Mouse (Mus musculus): Measurements from ENCODE around the gene Rit1. TPM values are rescaled to one million over a fixed set of nuclear protein-coding genes. Genes with fewer than 3 reads are reported as not detected.

Rit1 gene
- polyA plus RNA-seq, 1 experiment from 2014 or later: 56.9 TPM

DNA sequence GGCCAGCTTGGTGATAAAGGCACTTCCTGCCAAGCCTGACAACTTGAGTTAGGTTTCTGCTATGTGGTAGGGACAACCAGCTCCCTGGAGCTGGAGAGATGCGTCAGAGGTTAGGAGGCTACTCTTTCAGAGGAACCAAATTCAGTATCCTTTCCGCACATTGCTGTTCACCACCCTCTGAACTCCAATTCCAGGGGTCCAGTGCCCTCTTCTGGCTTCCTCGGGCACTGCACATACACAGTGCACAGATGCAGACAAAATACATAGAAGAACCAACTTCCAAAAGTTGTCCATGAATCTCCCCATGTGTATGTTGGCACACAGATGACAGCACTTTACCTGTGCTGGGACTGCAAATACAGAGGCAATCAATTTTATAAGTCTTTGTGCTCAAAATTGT, 22.0 kb downstream of the Rit1 start:
- 43% methylated on average over 3 of the region's 3 CpGs for WGBS
- H3K36me3 ChIP-seq (ENCODE audit: insufficient read depth): no peaks in the 10 kb centered on the region
- H3K27me3 ChIP-seq (ENCODE audit: insufficient read depth, low read length): no peaks in the 10 kb centered on the region
- TF ChIP-seq CTCF (IDR thresholded peaks at IDR 0.05; ENCODE audit: low read depth): peak; percentile 72
- no peak overlapping the region for H3K9ac ChIP-seq
- no peak overlapping the region for H3K4me2 ChIP-seq
- no peaks in the 10 kb centered on the region for H3K9me3 ChIP-seq (ENCODE audit: low read depth, low read length)
- DNase-seq: peak; percentile 79
- H3K27ac ChIP-seq (ENCODE audit: low read depth): no peak overlapping the region
- H3K4me1 ChIP-seq (ENCODE audit: insufficient read depth): no peaks in the 10 kb centered on the region
- ATAC-seq (ENCODE audit: insufficient read depth): no peak
- no peak overlapping the region for H3K4me3 ChIP-seq (ENCODE audit: low read depth, low read length)

DNA sequence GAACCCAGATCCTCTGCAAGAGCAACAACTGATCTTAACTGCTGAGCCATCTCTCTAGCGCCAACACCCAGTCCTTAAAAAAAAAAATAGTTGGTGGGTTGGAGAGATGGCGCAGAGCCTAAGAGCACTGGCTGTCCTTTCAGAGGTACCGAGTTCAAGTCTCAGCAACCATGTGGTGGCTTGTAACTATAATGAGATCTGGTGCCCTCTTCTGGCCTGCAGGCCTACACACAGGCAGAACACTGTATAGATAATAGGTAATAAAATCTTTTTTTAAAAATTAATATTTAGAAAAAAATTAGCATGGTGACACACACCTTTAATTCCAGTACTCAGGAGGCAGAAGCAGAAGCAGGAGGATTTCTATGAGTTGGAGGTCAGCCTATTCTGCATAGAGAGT, 23.5 kb downstream of the Rit1 start:
- Histone ChIP-seq H3K4me1 (ENCODE audit: insufficient read depth) (no peaks in the 10 kb centered on the region), H3K4me3 (ENCODE audit: low read depth, low read length) (no peak overlapping the region)
- 92% methylated on average over 3 of the region's 3 CpGs for WGBS

DNA sequence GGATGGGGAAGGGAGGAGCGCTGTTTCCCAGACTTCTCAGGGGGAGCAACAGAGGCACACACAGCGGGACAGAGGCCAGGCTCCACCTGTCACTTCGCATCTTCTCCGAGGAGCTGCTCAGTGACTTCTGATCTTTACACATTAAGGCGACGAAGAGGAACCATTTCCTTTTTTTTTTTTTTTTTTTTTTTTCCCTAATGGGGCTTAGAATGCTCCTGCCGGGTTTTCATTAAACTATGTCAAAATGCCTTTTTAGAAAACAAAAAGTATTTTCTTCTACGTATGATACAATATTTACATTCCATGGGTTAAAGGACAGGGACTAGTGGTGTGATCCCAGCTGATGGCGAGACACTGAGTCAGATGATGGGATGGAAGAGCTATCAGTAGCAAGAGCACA, 28.9 kb downstream of the Rit1 start:
- no peaks in the 10 kb centered on the region for H3K4me1 ChIP-seq (ENCODE audit: insufficient read depth)
- peaks cover 6% of the 10 kb centered on the region; the same call in 1 of the 2 replicates for H3K36me3 ChIP-seq (ENCODE audit: insufficient read depth)
- ATAC-seq (ENCODE audit: insufficient read depth): no peak
- H3K4me2 ChIP-seq: no peak overlapping the region
- 73% methylated on average over 9 of the region's 9 CpGs for WGBS
- DNase-seq: no peak
- no peak overlapping the region for H3K4me3 ChIP-seq (ENCODE audit: low read depth, low read length)
- H3K9ac ChIP-seq: no peak overlapping the region
- no peak for TF ChIP-seq CTCF (IDR thresholded peaks at IDR 0.05; ENCODE audit: low read depth)
- H3K27me3 ChIP-seq (ENCODE audit: insufficient read depth, low read length): no peaks in the 10 kb centered on the region
- no peak overlapping the region for H3K27ac ChIP-seq (ENCODE audit: low read depth)
- H3K9me3 ChIP-seq (ENCODE audit: low read depth, low read length): peaks cover 12% of the 10 kb centered on the region; the same call in 1 of the 2 replicates

More for the DNA sequence above, 23.5 kb downstream of the Rit1 start:
- Histone ChIP-seq H3K4me2 (no peak overlapping the region), H3K36me3 (ENCODE audit: insufficient read depth) (no peaks in the 10 kb centered on the region), H3K27me3 (ENCODE audit: insufficient read depth, low read length) (no peaks in the 10 kb centered on the region), H3K9ac (no peak overlapping the region), H3K27ac (ENCODE audit: low read depth) (no peak overlapping the region), H3K9me3 (ENCODE audit: low read depth, low read length) (no peaks in the 10 kb centered on the region)
- TF ChIP-seq CTCF (IDR thresholded peaks at IDR 0.05; ENCODE audit: low read depth): peak; percentile 16; the same call in 1 of the 2 replicates
- ATAC-seq (ENCODE audit: insufficient read depth): no peak
- no peak for DNase-seq

DNA sequence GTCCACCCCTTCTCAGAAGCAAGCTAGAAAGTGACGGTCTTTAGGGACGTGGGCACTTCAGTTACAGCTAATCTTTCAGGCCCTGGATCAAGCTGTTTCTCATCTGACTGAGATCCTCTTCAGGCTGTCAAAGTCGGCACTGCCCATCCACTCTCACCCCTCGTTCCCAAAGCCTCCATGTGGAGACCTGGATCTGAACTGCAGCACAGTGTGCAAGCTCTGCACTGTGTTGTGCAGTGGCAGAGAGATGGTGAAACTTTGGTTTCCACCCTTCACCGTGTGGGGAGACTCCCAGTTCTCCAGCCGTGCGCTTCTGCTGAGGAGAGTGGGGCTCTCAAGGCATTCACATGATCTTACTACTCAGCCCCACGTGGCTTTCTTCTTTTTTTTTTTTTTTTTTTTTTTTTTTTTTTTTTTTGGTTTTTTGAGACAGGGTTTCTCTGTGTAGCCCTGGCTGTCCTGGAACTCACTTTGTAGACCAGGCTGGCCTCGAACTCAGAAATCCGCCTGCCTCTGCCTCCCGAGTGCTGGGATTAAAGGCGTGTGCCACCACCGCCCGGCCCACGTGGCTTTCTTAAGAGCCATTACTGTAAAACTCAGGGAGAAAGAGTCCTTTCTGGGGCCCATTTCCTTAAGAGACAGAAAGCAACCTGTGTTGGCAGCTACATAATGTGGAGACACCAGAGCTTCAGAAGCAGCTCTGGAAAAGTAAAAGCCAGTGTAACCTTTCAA, 29.7 kb downstream of the Rit1 start:
- H3K9me3 ChIP-seq (ENCODE audit: low read depth, low read length): peaks cover 12% of the 10 kb centered on the region; the same call in 1 of the 2 replicates
- H3K27ac ChIP-seq (ENCODE audit: low read depth): no peak overlapping the region
- H3K4me3 ChIP-seq (ENCODE audit: low read depth, low read length): no peak overlapping the region
- no peak overlapping the region for H3K4me2 ChIP-seq
- H3K36me3 ChIP-seq (ENCODE audit: insufficient read depth): peaks cover 6% of the 10 kb centered on the region; the same call in 1 of the 2 replicates
- no peak for DNase-seq
- H3K27me3 ChIP-seq (ENCODE audit: insufficient read depth, low read length): no peaks in the 10 kb centered on the region
- TF ChIP-seq CTCF (IDR thresholded peaks at IDR 0.05; ENCODE audit: low read depth): no peak
- ATAC-seq (ENCODE audit: insufficient read depth): no peak
- H3K4me1 ChIP-seq (ENCODE audit: insufficient read depth): no peaks in the 10 kb centered on the region
- 85% methylated on average over 15 of the region's 15 CpGs for WGBS
- H3K9ac ChIP-seq: no peak overlapping the region

DNA sequence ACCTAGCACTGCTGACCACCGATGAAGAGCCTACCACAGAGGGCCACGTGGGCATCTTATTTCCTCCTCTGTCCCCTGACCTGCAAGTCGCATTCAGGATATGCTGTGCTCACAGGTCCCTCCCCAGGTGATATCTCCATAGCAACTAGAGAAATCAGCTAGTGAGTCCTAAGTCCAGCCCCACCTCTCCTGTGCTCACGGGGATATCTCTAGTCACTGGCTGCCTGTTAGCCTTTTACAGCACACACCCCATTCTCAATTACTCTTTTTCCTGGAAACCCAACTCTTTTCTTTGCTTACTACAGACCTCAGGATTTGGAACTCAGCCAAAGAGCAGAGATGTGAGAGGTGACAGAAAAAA, 30.2 kb downstream of the Rit1 start:
- ATAC-seq (ENCODE audit: insufficient read depth) (no peak), DNase-seq (peak; percentile 46)
- peaks cover 12% of the 10 kb centered on the region; the same call in 1 of the 2 replicates for H3K9me3 ChIP-seq (ENCODE audit: low read depth, low read length)
- H3K27ac ChIP-seq (ENCODE audit: low read depth): no peak overlapping the region
- H3K4me1 ChIP-seq (ENCODE audit: insufficient read depth): no peaks in the 10 kb centered on the region
- H3K9ac ChIP-seq: no peak overlapping the region
- no peaks in the 10 kb centered on the region for H3K27me3 ChIP-seq (ENCODE audit: insufficient read depth, low read length)
- H3K4me2 ChIP-seq: no peak overlapping the region
- TF ChIP-seq CTCF (IDR thresholded peaks at IDR 0.05; ENCODE audit: low read depth): no peak
- H3K4me3 ChIP-seq (ENCODE audit: low read depth, low read length): no peak overlapping the region
- H3K36me3 ChIP-seq (ENCODE audit: insufficient read depth): peaks cover 6% of the 10 kb centered on the region; the same call in 1 of the 2 replicates
- WGBS: 77% methylated on average over 4 of the region's 4 CpGs

DNA sequence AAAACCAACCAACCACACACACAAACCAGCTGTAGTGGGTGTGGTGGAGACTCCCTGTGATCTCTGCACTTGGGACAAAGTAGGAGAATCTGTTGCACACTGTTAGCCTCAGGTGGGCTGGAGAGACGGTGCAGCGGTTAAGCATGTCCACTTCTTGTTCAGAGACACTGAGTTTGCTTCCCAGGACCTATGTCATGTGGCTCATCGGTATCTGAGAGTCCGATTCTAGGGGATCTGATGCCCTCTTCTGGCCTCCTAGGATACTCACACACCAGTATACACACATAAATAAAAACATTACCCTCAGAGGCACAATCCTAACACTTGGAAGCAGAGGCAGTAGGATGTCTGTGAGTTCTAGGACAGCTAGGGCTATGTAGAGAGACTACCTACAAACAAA, 37.6 kb downstream of the Rit1 start:
- no peak for ATAC-seq (ENCODE audit: insufficient read depth)
- Histone ChIP-seq H3K9ac (no peak overlapping the region), H3K36me3 (ENCODE audit: insufficient read depth) (no peaks in the 10 kb centered on the region), H3K4me1 (ENCODE audit: insufficient read depth) (peaks cover 12% of the 10 kb centered on the region), H3K4me2 (no peak overlapping the region), H3K4me3 (ENCODE audit: low read depth, low read length) (no peak overlapping the region), H3K9me3 (ENCODE audit: low read depth, low read length) (no peaks in the 10 kb centered on the region), H3K27me3 (ENCODE audit: insufficient read depth, low read length) (no peaks in the 10 kb centered on the region), H3K27ac (ENCODE audit: low read depth) (no peak overlapping the region)
- 59% methylated on average over 4 of the region's 4 CpGs for WGBS
- TF ChIP-seq CTCF (IDR thresholded peaks at IDR 0.05; ENCODE audit: low read depth): peak; percentile 33
- DNase-seq: peak; percentile 30

DNA sequence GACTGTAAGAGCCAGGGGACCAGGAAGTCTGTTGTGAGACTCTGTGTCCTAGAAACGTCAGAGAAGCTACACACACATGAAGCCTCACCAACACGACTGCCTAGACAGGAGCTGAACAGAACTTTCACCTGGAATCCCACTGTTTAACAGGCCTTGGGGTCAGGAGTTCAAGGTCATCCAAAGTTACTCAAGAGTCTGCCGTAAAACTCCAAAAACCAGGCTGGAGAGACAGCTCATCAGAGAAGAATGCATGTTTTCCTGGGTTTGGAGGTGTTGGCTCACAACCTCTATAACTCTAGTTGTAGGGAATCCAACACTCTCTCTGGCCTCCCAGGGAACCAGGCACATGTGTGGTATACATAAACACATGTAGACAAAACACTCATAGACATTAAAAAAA, 38.9 kb downstream of the Rit1 start:
- no peak for TF ChIP-seq CTCF (IDR thresholded peaks at IDR 0.05; ENCODE audit: low read depth)
- H3K27ac ChIP-seq (ENCODE audit: low read depth): no peak overlapping the region
- no peak overlapping the region for H3K4me2 ChIP-seq
- DNase-seq (no peak), ATAC-seq (ENCODE audit: insufficient read depth) (no peak)
- H3K4me3 ChIP-seq (ENCODE audit: low read depth, low read length): no peak overlapping the region
- no peak overlapping the region for H3K9ac ChIP-seq
- H3K4me1 ChIP-seq (ENCODE audit: insufficient read depth): peaks cover 12% of the 10 kb centered on the region
- WGBS: 51% methylated on average over 3 of the region's 3 CpGs
- no peaks in the 10 kb centered on the region for H3K27me3 ChIP-seq (ENCODE audit: insufficient read depth, low read length)
- H3K36me3 ChIP-seq (ENCODE audit: insufficient read depth): no peaks in the 10 kb centered on the region
- no peaks in the 10 kb centered on the region for H3K9me3 ChIP-seq (ENCODE audit: low read depth, low read length)
